Mouse (Mus musculus) lung, postnatal 0 days (tissue): ENCODE results near the gene Prss43.

ENCODE experiments used
- CTCF ChIP-seq: IDR thresholded peaks from 2 replicates; pipeline ENCODE4 v1.5.1; 2016; ENCODE audit warnings: antibody characterized with exemption, mild to moderate bottlenecking
- EP300 ChIP-seq: IDR thresholded peaks from 2 replicates; pipeline ENCODE4 v1.6.1; 2016; ENCODE audit warnings: antibody characterized with exemption, mild to moderate bottlenecking, control low read depth

- TF ChIP-seq CTCF (no peak), EP300 (no peak)
These were observed 17.7 kb downstream of the Prss43 start, which contains the start of gene Prss46 for GRCm38 (mm10) chr9:110844206-110844605.
